Mouse (Mus musculus) MEL (cell line): ENCODE data around the gene Rxfp4. TPM values are rescaled to one million over a fixed set of nuclear protein-coding genes. Genes with fewer than 3 reads are reported as not detected.

Experiments
- DNase-seq: peaks from one replicate; pipeline ENCODE4 v3.0.0; 2011; ENCODE audit warnings: low read depth, low spot score
- H3K27ac ChIP-seq: 2 replicates; pipeline ENCODE4 v1.5.1; 2012; ENCODE audit warnings: low read depth, mild to moderate bottlenecking, control low read depth, low read length, moderate library complexity; ENCODE audit not compliant: control insufficient read depth
- H3K27me3 ChIP-seq, 2 experiments: fragments of 150-350 bp in 1 of 2; sonication (generic) in 1 of 2; 2 replicates each; pipeline ENCODE4 v1.6.1; 2012; ENCODE audit warnings: low read length in 2 of 2, mild to moderate bottlenecking in 2 of 2, improper control_type of control experiment in 1 of 2, moderate library complexity in 1 of 2; ENCODE audit not compliant: insufficient read depth in 2 of 2, control insufficient read depth in 1 of 2
- H3K36me3 ChIP-seq, 2 experiments: 2 replicates each; pipeline ENCODE4 v1.6.1; 2012 to 2014; ENCODE audit warnings: low read length in 2 of 2, improper control_type of control experiment in 1 of 2, inconsistent platforms in 1 of 2, mild to moderate bottlenecking in 1 of 2; ENCODE audit not compliant: insufficient read depth in 2 of 2, control insufficient read depth in 1 of 2
- H3K4me1 ChIP-seq, 2 experiments: fragments of 150-350 bp in 1 of 2; sonication (generic) in 1 of 2; 2 replicates each; pipeline ENCODE4 v1.6.1; 2012; ENCODE audit warnings: low read length in 2 of 2, improper control_type of control experiment in 1 of 2, mild to moderate bottlenecking in 1 of 2; ENCODE audit not compliant: insufficient read depth in 2 of 2, control insufficient read depth in 1 of 2
- H3K4me3 ChIP-seq, 2 experiments: fragments of 150-350 bp in 1 of 2; sonication (generic) in 1 of 2; 2 replicates each; pipeline ENCODE4 v1.5.1; 2012; ENCODE audit warnings: low read depth in 2 of 2, low read length in 2 of 2, mild to moderate bottlenecking in 2 of 2, moderate library complexity in 2 of 2, control low read depth in 1 of 2, improper control_type of control experiment in 1 of 2; ENCODE audit not compliant: control insufficient read depth in 1 of 2, insufficient read depth in 1 of 2
- H3K79me2 ChIP-seq: 2 replicates; pipeline ENCODE4 v1.6.1; 2012; ENCODE audit warnings: mild to moderate bottlenecking, low read length, moderate library complexity; ENCODE audit not compliant: control insufficient read depth, poor library complexity, insufficient read depth
- H3K9ac ChIP-seq: 2 replicates; pipeline ENCODE4 v1.6.1; 2012; ENCODE audit warnings: low read depth, mild to moderate bottlenecking, control low read depth, low read length, moderate library complexity; ENCODE audit not compliant: control insufficient read depth, poor library complexity, severe bottlenecking
- H3K9me3 ChIP-seq: fragments of 150-350 bp; sonication (generic); replicated peaks from 2 replicates; pipeline ENCODE4 v1.6.1; 2012; ENCODE audit warnings: mild to moderate bottlenecking, low read length, improper control_type of control experiment, moderate library complexity; ENCODE audit not compliant: insufficient read depth
- BHLHE40 ChIP-seq: IDR thresholded peaks from 2 replicates; pipeline ENCODE4 v1.6.1; 2012; ENCODE audit warnings: low read depth, mild to moderate bottlenecking, inconsistent platforms, low read length, improper control_type of control experiment, borderline replicate concordance
- CTCF ChIP-seq, 3 experiments: IDR thresholded peaks in 2 of 3; conservative IDR thresholded peaks in 1 of 3; 2 replicates each; pipeline ENCODE4 v1.5.1; 2011 to 2012; ENCODE audit warnings: low read length in 3 of 3, low read depth in 2 of 3, mild to moderate bottlenecking in 2 of 3, improper control_type of control experiment in 1 of 3, inconsistent platforms in 1 of 3, mixed read lengths in 1 of 3, moderate library complexity in 1 of 3; ENCODE audit not compliant: control insufficient read depth in 1 of 3, insufficient read depth in 1 of 3, poor library complexity in 1 of 3, severe bottlenecking in 1 of 3
- E2F4 ChIP-seq: IDR thresholded peaks from 2 replicates; pipeline ENCODE4 v1.6.1; 2011; ENCODE audit warnings: low read depth, low read length, improper control_type of control experiment, borderline replicate concordance
- ELF1 ChIP-seq: IDR thresholded peaks from 2 replicates; pipeline ENCODE4 v1.6.1; 2014; ENCODE audit warnings: low read depth, mild to moderate bottlenecking, inconsistent platforms, low read length, improper control_type of control experiment, moderate library complexity
- EP300 ChIP-seq, 2 experiments: IDR thresholded peaks; 2 replicates each; pipeline ENCODE4 v1.6.1; 2011; ENCODE audit warnings: improper control_type of control experiment in 2 of 2, low read length in 2 of 2, low read depth in 1 of 2, mild to moderate bottlenecking in 1 of 2
- ETS1 ChIP-seq: IDR thresholded peaks from 2 replicates; pipeline ENCODE4 v1.6.1; 2012; ENCODE audit warnings: low read depth, mild to moderate bottlenecking, inconsistent platforms, low read length, improper control_type of control experiment, moderate library complexity
- GABPA ChIP-seq: IDR thresholded peaks from 2 replicates; pipeline ENCODE4 v1.6.1; 2012; ENCODE audit warnings: low read depth, mild to moderate bottlenecking, inconsistent platforms, low read length, improper control_type of control experiment, moderate library complexity
- JUND ChIP-seq: IDR thresholded peaks from 2 replicates; pipeline ENCODE4 v1.6.1; 2011; ENCODE audit warnings: low read depth, mild to moderate bottlenecking, improper control_type of control experiment, low read length
- KAT2A ChIP-seq: conservative IDR thresholded peaks from 2 replicates; pipeline ENCODE4 v1.6.1; 2012; ENCODE audit warnings: low read depth, low read length, improper control_type of control experiment, inconsistent platforms
- MAFK ChIP-seq: IDR thresholded peaks from 2 replicates; pipeline ENCODE4 v1.6.1; 2011; ENCODE audit warnings: low read depth, mild to moderate bottlenecking, low read length, improper control_type of control experiment, borderline replicate concordance
- MAX ChIP-seq: IDR thresholded peaks from 2 replicates; pipeline ENCODE4 v1.6.1; 2011; ENCODE audit warnings: low read length, improper control_type of control experiment
- MAZ ChIP-seq: IDR thresholded peaks from 2 replicates; pipeline ENCODE4 v1.6.1; 2012; ENCODE audit warnings: low read depth, mild to moderate bottlenecking, inconsistent platforms, low read length, improper control_type of control experiment
- MXI1 ChIP-seq: IDR thresholded peaks from 2 replicates; pipeline ENCODE4 v1.6.1; 2011; ENCODE audit warnings: mild to moderate bottlenecking, low read depth, low read length, improper control_type of control experiment
- MYB ChIP-seq: IDR thresholded peaks from 2 replicates; pipeline ENCODE4 v1.6.1; 2011; ENCODE audit warnings: mild to moderate bottlenecking, low read depth, low read length, improper control_type of control experiment
- MYC ChIP-seq: IDR thresholded peaks from 2 replicates; pipeline ENCODE4 v1.6.1; 2011; ENCODE audit warnings: low read depth, mild to moderate bottlenecking, low read length, improper control_type of control experiment, moderate library complexity
- NELFE ChIP-seq: IDR thresholded peaks from 2 replicates; pipeline ENCODE4 v1.6.1; 2011; ENCODE audit warnings: low read depth, low read length, improper control_type of control experiment
- POLR2A ChIP-seq, 2 experiments: IDR thresholded peaks; 2 replicates each; pipeline ENCODE4 v1.6.1; 2011 to 2012; ENCODE audit warnings: low read length in 2 of 2, mild to moderate bottlenecking in 2 of 2, control low read depth in 1 of 2, improper control_type of control experiment in 1 of 2, low read depth in 1 of 2, moderate library complexity in 1 of 2; ENCODE audit not compliant: control insufficient read depth in 1 of 2, insufficient read depth in 1 of 2, poor library complexity in 1 of 2
- POLR2AphosphoS5 ChIP-seq: IDR thresholded peaks from 2 replicates; pipeline ENCODE4 v1.6.1; 2012; ENCODE audit warnings: low read depth, borderline replicate concordance, mild to moderate bottlenecking, inconsistent platforms, low read length, moderate library complexity, mixed read lengths
- RAD21 ChIP-seq: IDR thresholded peaks from 2 replicates; pipeline ENCODE4 v1.6.1; 2011; ENCODE audit warnings: mild to moderate bottlenecking, low read depth, low read length, improper control_type of control experiment
- RCOR1 ChIP-seq: IDR thresholded peaks from 2 replicates; pipeline ENCODE4 v1.6.1; 2012; ENCODE audit warnings: low read depth, mild to moderate bottlenecking, inconsistent platforms, low read length, improper control_type of control experiment
- SIN3A ChIP-seq: IDR thresholded peaks from 2 replicates; pipeline ENCODE4 v1.6.1; 2012; ENCODE audit warnings: low read length, improper control_type of control experiment, inconsistent platforms
- SMC3 ChIP-seq: IDR thresholded peaks from 2 replicates; pipeline ENCODE4 v1.6.1; 2011; ENCODE audit warnings: low read depth, low read length, improper control_type of control experiment
- TBP ChIP-seq: IDR thresholded peaks from 2 replicates; pipeline ENCODE4 v1.8.0; 2011; ENCODE audit warnings: low read depth, low read length, improper control_type of control experiment
- TCF12 ChIP-seq: IDR thresholded peaks from 2 replicates; pipeline ENCODE4 v1.6.1; 2014; ENCODE audit warnings: low read depth, mild to moderate bottlenecking, inconsistent platforms, low read length, improper control_type of control experiment, moderate library complexity
- UBTF ChIP-seq: IDR thresholded peaks from 2 replicates; pipeline ENCODE4 v1.6.1; 2012; ENCODE audit warnings: low read depth, mild to moderate bottlenecking, inconsistent platforms, low read length, improper control_type of control experiment, moderate library complexity, borderline replicate concordance; ENCODE audit not compliant: insufficient read depth
- USF1 ChIP-seq: IDR thresholded peaks from 2 replicates; pipeline ENCODE4 v1.6.1; 2014; ENCODE audit warnings: low read depth, mild to moderate bottlenecking, inconsistent platforms, low read length, improper control_type of control experiment, moderate library complexity
- USF2 ChIP-seq, 2 experiments: IDR thresholded peaks; 2 replicates each; pipeline ENCODE4 v1.6.1; 2011 to 2012; ENCODE audit warnings: improper control_type of control experiment in 2 of 2, low read length in 2 of 2, borderline replicate concordance in 1 of 2, inconsistent platforms in 1 of 2, low read depth in 1 of 2, mild to moderate bottlenecking in 1 of 2; ENCODE audit not compliant: insufficient read depth in 1 of 2
- ZNF384 ChIP-seq: IDR thresholded peaks from 2 replicates; pipeline ENCODE4 v1.6.1; 2012; ENCODE audit warnings: low read depth, mild to moderate bottlenecking, inconsistent platforms, low read length, improper control_type of control experiment
- polyA plus RNA-seq, 2 experiments: library from polyadenylated mRNA; stranded (reverse) in 1 of 2; unstranded in 1 of 2; fragments of >175 nt in 1 of 2; fragments of >200 nt in 1 of 2; gene quantifications; 2 replicates each; pipeline versions ENCODE4 v1.2.1 to v1.2.4; 2012; ENCODE audit warnings: low replicate concordance in 2 of 2, low read depth in 1 of 2; ENCODE audit not compliant: insufficient read length in 2 of 2, insufficient read depth in 1 of 2, missing spikeins in 1 of 2
- total RNA-seq: library from RNA; depleted of rRNA; stranded (reverse); fragments of 300-350 nt; gene quantifications from 2 replicates; pipeline ENCODE4 v1.2.3, GENCODE M21; 2012

Gene Rxfp4
- total and polyA plus RNA-seq, 3 experiments, result 0.06 to 0.08 TPM; not detected in 1

DNA sequence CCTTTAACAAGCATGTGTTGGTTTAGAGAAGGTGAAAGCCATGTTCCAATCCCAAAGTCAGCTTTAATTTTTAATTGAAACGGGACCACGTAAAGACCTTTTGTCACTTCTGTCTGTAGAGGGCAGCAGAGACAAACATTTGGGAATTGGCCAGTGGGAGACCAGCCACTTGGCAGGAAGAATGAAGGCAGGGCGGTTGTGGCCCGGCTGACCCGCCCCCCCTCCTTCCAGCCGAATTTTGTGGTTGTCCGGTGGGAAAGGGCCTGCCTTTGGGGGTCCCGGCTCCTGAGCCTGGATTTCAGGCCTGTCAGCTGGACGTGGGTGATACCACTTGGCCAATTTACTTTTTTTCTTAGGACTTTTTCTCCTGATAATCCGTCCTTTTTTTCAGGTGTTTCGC, 24.5 kb upstream of the Rxfp4 start (continued):
- TF ChIP-seq UBTF, result no peak
- TF ChIP-seq JUND, result no peak
- TF ChIP-seq USF1, result no peak; the same call in none of the 2 replicates
- no peak for TF ChIP-seq KAT2A
- TF ChIP-seq RCOR1, result 0 out of 2 replicates have a peak, but pooled peaks have one; percentile 0
- TF ChIP-seq MAX, result no peak
- no peak for TF ChIP-seq USF2 (IDR thresholded peaks at IDR 0.05; ENCODE audit: borderline replicate concordance in 1 of 2, insufficient read depth in 1 of 2, low read depth in 1 of 2, low read length in 2 of 2)
- no peak for TF ChIP-seq NELFE

DNA sequence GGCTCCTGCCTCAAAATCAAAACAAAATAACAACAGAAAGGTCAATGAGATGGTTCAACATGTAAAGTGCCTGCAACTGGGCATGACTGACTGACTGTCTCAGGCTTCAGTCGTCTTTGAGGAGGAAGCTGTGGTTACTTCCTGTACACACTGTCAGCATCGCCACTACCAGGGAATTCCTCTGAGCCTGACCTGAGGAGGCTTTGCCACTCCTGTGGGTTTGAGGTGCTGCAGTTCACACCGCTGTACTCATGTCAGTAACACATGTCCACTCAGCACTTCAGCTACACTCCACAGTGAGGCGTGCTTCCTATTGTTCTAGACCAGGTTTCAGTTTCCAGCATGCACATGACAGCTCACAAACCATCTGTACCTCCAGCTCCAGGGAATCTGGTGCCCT, 11.2 kb upstream of the Rxfp4 start:
- DNase-seq, result peak; percentile 79
- TF ChIP-seq MXI1 (peak; percentile 75), POLR2AphosphoS5 (no peak), TBP (no peak), USF2 (IDR thresholded peaks at IDR 0.05; ENCODE audit: borderline replicate concordance in 1 of 2, insufficient read depth in 1 of 2, low read depth in 1 of 2, low read length in 2 of 2) (no peak), SIN3A (peak; percentile 65; the same call in 1 of the 2 replicates), MYC (no peak), POLR2A (IDR thresholded peaks at IDR 0.05; ENCODE audit: control insufficient read depth in 1 of 2, insufficient read depth in 1 of 2, low read depth in 1 of 2, low read length in 2 of 2, poor library complexity in 1 of 2) (no peak), CTCF (IDR thresholded peaks at IDR 0.05 in 2 of 3, conservative IDR thresholded peaks at IDR 0.05 in 1 of 3; ENCODE audit: control insufficient read depth in 1 of 3, insufficient read depth in 1 of 3, low read depth in 2 of 3, low read length in 3 of 3, poor library complexity in 1 of 3, severe bottlenecking in 1 of 3) (peak; percentile 11 to 30 (median 16); a peak in 3 of 6 replicates), E2F4 (no peak), RAD21 (no peak), ETS1 (peak; percentile 66), MAZ (0 out of 2 replicates have a peak, but pooled peaks have one; percentile 42), ZNF384 (no peak), BHLHE40 (no peak), ELF1 (peak; percentile 61), TCF12 (no peak), SMC3 (peak; percentile 5; the same call in 1 of the 2 replicates), MYB (no peak), MAX (peak; percentile 59; the same call in 1 of the 2 replicates), GABPA (0 out of 2 replicates have a peak, but pooled peaks have one; percentile 41), EP300 (IDR thresholded peaks at IDR 0.05; ENCODE audit: low read depth in 1 of 2, low read length in 2 of 2) (peak; percentile 34 to 51; a peak in 2 of 4 replicates), MAFK (peak; percentile 59; the same call in 1 of the 2 replicates)
- H3K79me2 ChIP-seq, result no peaks in the 10 kb centered on the region; the same call in 1 of the 2 replicates
- peaks cover 10 to 21% of the 10 kb centered on the region in 2 experiments for H3K4me1 ChIP-seq
- peak overlapping the region; percentile 10 to 23; a peak in 2 of 4 replicates for H3K4me3 ChIP-seq
- H3K9ac ChIP-seq, result peak overlapping the region; percentile 21
- no peaks in the 10 kb centered on the region for H3K9me3 ChIP-seq
- no peaks in the 10 kb centered on the region for H3K27me3 ChIP-seq
- peaks cover 0 to 13% of the 10 kb centered on the region in 2 experiments; a peak in 2 of 4 replicates for H3K36me3 ChIP-seq
- H3K27ac ChIP-seq, result peak overlapping the region; percentile 62
